Mouse (Mus musculus) cortical plate, adult 2 months (tissue): ENCODE data around the gene Acot8.

Experiments used
- CTCF ChIP-seq: fragments of 200-500 bp; IDR thresholded peaks from 2 replicates; pipeline ENCODE4 v1.5.1; 2011; ENCODE audit warnings: mild to moderate bottlenecking, control low read depth, low read length; ENCODE audit not compliant: insufficient read depth; ENCODE audit errors: extremely low read depth
- POLR2A ChIP-seq: fragments of 200-500 bp; IDR thresholded peaks from 2 replicates; pipeline ENCODE4 v1.6.1; 2011; ENCODE audit warnings: mild to moderate bottlenecking, low read length, control low read depth; ENCODE audit not compliant: insufficient read depth; ENCODE audit errors: extremely low read depth

- TF ChIP-seq CTCF, result no peak
- TF ChIP-seq POLR2A, result no peak
These were observed 24.4 kb upstream of the Acot8 start for GRCm38 (mm10) chr2:164829090-164829489.
